Mouse (Mus musculus) granulocyte monocyte progenitor cell, adult 5-6 weeks (primary cell): Measurements from ENCODE around the gene Rhbg. TPM values are rescaled to one million over a fixed set of nuclear protein-coding genes. Genes with fewer than 3 reads are reported as not detected.
"Not testable (repeated sequence)": the region's sequence is repeated elsewhere in the genome, so short reads cannot be mapped to it uniquely, and the experiment has no call there.

Experiments
- ATAC-seq: replicated peaks from 2 replicates; pipeline ENCODE4 v1.8.0; 2016; ENCODE audit warnings: mild to moderate bottlenecking, moderate TSS enrichment, inconsistent platforms; ENCODE audit not compliant: poor library complexity, severe bottlenecking
- total RNA-seq, 2 experiments: library from RNA; stranded (forward) in 1 of 2; stranded (reverse) in 1 of 2; fragments of 200-712, 200-1000 nt in 1 of 2; fragments of >200 nt in 1 of 2; fragmentation: Nextera tagmentation in 1 of 2; gene quantifications; 2 replicates each; pipeline ENCODE4 v1.2.3; 2014 to 2017

Gene Rhbg
- not detected in 2 replicates for total RNA-seq (2014; fragmentation: Nextera tagmentation)
- total RNA-seq (2017) = not detected in 2 replicates

DNA sequence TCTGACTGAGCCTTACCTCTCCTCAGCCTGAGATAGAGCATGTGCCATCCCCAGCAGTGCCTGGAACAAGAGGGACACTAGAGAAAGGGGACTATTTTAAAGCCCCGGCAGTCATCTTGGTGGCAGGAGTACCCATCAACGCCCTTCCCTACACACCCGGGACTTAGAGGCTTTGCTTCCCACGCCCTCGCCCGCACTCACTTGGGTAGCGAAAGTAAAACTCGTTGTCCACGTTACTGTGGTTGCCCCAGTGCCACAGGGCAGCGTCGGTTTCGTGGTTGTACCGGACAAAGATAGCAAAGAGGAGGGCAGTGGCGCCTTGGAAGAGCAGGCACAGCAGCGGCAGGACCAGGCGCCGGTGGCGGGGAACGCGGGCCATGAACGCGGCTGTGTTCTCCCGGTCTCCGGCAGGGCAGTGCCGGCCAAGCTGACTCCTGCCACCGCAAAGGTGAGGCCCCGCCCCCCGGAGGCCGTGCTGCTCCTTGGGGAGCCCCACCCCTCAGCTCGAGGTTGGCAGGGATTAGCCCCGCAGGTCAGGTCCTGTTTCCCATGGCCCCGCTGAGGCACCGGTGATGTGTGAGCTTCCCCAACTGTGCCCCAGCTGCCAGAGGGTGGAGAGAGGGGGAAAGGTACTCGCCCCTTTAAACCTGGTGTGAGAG is at the start of gene Rhbg:
Gene Rhbg (minus strand): TSS at position 442 of the 659 bp plus-strand sequence.
- peak; percentile 64 for ATAC-seq

DNA sequence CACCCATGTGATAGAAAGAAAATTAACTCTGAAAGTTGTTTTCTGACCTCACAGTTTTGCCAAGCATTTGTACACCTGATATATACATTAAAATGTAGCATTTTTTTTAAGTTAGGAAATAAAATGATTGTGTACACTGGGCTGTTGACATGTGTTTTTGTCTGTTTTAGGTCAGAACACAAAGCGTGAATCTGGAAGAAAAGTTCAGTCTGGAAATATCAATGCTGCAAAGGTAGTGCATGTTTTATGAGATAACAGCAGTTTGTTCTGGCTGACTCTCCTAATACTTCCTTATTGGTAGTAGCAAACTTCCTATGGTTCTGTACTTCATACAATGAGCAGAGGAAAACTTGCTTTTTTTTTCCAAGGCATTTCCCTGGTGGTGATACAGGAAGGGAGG is 44.7 kb upstream of the Rhbg start:
- ATAC-seq = no peak

DNA sequence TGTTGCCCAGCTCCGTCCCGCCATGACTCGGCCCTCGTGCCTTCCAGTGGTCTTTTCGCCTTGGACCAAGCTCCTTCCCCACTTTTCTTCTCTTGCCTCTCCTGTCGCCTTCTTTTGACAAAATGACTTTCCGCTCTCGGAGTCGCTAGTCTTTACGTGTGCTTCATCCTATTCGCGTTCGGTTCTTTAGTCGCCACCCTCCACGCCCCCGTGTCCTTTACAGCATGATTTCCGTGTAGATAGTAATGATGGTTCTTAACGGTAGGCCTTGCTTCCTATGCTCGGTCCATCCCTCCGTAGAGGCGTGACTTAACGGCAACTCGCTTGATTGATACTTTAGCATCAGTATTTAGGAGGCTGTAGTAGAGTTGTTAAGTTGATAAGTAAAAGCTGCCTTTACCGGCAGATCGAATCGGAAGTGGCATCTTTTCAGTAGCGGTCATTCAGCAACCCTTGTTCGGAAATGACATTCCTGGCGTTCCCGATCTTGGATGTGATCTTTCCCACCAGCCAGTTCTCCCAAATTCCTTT is 42.9 kb upstream of the Rhbg start:
- peak; percentile 13 for ATAC-seq

DNA sequence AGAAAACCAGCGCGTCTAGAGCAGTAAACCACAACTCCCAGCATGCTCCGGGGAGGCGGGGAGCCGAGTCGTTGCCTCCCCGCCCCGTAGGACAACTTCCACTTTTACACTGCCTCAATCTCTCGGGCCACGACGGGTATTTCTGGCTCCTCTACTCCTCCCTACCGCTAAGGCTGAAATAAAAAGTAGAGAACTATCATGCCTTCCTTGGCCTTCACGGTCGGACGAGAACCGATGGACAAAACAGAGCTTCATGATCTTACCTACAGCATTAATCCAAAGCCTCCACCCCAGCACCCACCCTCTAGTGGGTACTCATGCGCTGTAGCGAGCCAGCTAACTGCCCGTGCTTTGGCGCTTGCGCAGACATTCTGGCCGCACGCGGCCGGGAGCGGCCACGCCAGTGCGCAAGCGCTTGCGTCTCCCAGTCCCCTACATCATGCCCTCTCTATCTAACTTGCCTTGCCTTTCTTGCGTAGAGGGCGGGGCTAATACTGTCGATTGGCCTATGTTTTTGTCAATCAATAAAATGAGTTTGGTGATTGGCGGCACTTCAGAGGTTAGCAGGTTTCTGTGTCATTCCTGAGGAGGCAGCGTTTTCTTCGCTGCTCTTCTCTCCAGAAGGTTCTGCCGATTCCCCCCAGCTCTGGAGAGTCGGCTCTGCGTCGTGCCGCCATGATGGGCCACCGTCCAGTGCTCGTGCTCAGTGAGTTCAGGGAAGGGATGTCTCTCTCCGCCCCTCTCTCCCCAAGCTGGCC is 42.2 kb upstream of the Rhbg start, which contains the start of the genes Tsacc and Cct3:
Gene Tsacc (minus strand): TSS at position 439 of the 758 bp plus-strand sequence.
Gene Cct3 (plus strand): TSS at position 556 of the 758 bp plus-strand sequence.
- peak; percentile 85 for ATAC-seq

DNA sequence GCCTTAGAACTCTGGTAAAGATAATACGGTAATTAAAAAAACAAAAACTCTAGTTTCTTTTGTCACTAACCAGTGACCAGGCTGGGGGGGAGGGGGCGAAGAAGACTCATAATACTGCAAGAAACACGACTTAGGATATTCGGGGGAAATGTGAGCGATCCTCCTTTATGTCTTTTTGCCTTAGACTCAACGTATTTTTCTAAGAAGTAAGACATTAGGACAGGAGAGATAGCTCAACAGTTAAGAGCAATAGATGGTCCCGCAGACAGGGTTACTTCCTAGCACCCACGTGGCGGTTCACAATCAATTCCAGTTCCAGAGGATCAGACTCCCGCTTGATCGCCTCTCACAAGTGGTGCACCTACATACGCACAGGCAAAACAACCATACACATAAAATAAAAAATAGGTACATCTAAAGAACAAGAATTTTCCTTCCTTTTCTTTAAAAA is 41.6 kb upstream of the Rhbg start:
- no peak for ATAC-seq

DNA sequence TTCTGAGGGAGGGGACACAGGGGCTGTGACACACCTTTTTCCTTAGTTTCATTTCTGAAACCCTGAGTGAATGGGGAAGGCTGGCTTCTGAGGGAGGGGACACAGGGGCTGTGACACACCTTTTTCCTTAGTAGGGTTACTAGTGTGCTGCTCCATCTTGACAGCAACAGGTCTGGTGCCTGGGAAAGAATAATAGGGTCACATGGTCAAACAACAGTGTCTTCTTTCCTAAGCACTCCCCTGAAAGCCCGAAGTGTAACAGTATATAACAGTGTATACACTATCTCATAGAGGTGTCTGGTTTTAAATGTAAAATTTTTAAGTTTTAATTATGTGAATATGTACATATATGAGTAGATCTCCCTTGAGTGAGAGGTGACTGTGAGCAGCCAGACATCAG is 40.8 kb upstream of the Rhbg start:
- ATAC-seq = peak; percentile 5; the same call in 1 of the 2 replicates

DNA sequence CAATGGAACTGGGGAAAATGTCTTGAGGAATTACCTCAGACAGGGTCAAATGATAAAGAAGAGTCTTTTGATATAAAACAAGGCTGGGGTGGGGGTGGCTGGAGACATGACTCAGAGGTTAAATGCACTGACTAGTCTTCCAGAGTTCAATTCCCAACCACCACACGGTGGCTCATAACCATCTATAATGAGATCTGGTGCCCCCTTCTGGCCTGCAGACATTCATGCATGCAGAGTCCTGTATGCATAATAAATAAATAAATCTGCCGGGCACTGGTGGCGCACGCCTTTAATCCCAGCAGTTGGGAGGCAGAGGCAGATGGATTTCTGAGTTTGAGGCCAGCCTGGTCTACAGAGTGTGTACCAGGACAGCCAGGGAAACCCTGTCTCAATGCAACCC is 37.5 kb upstream of the Rhbg start:
- ATAC-seq = no peak

DNA sequence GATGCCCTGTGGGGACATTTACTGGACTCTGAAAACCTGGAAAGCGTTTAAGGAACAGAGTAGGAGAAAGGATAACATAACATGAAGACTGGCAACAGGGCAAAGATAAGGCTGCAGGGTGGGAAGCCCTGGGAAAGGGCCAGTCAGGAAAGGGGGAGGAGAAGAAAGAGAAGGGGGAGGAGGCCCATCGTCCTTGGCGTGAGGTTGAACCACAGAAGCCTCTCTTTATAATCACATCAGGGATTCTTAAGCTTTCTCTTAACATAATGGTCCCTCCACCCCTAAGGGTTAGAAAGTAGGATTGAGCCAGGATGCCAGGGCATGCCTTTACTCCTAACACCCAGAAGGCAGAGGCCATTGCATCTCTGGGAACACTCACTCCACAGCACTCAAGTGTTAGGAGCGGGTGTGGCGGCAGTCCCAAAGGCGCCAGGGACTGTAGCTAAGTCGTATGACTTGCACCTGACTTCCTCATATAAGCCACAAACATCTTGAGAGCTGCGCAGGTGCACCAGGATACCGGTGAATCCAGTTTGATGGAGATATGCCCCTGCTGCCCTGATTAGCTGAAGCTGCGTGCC is 33.7 kb upstream of the Rhbg start:
- ATAC-seq = not testable (repeated sequence)

DNA sequence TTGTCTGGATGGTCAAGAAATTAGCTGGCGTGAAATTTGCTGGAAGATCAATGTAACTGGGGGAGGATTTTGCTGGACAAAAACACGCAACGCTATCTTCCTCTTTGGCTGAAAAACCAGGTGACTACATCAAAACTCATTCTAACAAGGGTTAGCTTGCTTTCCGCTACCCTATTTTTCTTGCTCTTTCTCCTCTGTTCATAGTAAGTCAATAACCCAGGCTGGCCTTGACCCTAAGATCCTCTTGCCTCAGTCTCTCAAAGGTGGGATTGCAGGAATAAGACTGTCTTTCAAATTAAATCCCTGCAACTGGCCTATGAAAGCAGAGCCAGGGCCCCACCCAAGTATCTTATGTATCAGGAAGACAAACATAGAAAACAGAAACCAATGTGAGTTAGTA is 32.6 kb upstream of the Rhbg start, which contains the start of gene Gm38392:
Gene Gm38392 (minus strand): TSS at position 101 of the 400 bp plus-strand sequence.
- no peak for ATAC-seq

DNA sequence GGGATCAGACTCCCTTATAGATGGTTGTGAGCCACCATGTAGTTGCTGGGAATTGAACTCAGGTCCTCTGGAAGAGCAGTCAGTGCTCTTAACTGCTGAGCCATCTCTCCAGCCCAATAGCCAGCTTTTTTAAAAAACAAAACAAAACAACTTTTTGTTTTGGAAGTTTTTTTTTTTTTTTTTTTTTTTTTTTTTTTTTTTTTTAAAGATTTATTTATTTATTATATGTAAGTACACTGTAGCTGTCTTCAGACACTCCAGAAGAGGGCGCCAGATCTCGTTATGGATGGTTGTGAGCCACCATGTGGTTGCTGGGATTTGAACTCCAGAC is 31.0 kb upstream of the Rhbg start:
- ATAC-seq = not testable (repeated sequence)

DNA sequence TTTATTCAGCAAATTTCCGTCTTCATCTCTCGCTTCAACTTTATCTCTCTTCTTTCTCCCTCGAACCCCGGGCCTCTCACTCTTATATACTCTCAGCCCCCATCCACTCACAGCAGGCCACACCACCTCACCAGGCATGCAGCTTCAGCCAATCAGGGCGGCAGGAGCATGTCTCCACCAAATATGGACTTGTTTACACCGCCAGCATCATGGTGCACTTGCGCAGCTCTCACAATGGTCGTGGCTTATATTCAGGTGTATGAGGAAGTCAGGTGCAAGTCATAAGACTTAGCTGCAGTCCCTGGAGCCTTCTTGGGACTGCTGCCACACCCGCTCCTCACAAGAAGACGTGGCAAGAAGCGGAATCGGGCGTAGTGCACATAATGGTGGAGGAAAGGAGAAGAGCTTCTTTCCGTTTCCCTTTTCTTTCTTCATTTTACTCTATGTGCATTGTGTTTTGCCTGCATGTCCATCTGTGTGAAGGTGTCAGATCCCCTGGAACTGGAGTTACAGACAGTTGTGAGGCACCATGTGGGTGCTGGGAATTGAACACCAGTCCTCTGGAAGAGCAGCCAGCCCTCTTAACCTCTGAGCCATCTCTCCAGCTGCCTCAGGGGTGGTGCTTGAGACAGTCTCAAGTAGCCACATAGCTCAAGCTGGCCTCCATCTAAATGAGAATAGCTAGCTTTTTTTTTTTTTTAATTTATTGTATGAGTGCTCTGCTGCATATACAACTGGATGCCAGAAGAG is 30.5 kb upstream of the Rhbg start:
- ATAC-seq = not testable (repeated sequence)

DNA sequence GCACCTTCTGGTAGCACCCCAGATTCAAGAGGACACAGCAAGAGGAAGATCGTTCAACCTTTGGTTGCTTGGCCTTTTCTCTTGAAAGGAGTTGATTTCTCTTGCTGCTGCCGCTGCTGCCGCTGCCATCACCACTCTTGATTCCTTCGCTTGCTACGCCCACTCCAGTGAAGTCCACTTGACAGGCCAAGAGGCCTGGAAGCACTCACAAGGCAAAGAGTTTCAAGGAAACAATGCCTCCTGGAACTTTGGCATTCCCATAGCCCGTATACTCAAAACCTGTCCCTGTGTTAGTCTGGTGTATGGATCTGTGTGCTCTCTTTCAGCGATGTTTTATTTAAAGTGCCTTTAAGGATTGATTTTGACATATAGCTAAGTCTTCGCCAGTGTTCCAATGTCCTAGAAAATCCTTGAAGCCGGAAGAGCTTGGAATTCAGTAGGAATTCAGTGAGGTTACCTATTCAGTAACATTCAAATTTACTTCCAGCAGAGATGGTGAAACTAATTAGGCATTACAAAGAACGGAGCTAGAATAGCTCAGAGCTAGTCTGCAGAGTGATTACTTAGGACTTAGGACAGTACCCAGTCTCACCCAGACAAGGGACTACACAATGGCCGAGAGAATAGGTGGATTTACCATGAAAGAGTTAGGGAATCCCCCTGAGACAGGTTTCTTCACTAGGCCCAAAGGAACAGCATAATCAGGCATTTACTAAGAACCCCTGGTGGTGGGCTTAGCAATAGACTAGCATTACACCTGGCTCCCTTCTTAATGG is 26.8 kb upstream of the Rhbg start:
- ATAC-seq = not testable (repeated sequence)

DNA sequence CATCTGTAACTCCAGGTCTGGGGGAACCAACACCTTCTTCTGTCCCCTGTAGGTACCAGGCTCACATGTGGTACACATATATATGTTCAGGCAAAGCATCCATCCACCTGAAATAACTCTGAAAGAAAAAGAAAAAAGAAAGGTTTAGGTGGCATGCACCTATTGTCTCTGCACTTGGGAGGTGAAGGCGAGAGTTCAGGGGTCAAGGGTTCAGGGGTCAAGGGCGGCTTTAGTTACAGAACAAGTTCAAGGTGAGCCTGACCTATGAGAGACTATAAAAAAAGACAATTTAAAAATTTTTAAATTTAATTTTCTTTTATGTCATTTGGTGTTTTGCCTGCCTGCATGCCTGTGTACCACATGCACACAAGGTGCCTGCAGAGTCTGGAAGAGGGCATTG is 25.5 kb upstream of the Rhbg start:
- no peak for ATAC-seq

DNA sequence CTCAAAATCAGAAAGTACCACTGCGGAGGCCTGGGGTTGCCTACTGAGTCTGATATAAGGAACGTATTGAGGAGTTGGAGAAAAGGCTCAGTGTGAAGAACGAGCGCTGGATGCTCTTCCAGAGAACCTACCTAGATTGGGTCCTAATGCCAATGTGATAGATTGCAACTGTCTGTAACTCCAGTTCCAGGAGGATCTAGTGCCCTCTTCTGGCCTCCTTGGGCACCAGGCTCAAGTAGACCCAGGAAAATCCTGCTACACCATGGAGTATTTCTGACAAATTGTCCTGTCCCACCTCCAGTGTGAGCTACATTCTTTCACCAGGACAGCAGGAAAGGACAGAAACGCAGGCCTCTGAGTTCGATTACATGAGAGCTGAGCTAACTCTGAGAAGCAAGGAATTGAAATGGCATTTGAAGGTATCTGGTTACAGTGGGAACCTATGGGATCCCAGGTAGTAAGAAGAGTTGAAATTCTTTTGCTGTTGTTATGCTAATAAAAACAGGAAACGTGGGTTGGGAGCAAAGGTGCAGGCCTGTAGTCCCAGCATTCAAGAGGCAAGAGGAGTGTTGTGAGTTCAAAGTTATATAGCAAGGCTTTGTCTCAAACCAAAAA is 22.1 kb upstream of the Rhbg start:
- ATAC-seq = no peak

DNA sequence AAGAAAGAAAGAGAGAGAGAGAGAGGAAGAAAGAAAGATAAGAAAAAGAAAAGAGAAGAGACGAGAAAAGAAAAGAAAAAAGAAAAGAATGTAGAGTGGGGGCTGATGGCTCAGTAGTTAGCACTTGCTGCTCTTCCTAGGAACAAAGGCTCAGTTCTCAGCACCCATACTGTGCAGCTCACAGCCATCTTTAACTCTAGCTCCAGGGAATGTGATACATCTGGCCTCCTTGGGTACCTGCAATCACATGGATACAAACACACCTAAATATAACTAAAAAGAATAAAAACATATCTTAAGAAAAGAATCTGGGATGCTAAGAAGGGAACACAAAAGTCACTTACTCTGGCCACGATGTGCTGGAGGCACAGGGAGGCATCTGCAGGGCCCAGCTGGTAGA is 21.6 kb upstream of the Rhbg start:
- no peak for ATAC-seq

DNA sequence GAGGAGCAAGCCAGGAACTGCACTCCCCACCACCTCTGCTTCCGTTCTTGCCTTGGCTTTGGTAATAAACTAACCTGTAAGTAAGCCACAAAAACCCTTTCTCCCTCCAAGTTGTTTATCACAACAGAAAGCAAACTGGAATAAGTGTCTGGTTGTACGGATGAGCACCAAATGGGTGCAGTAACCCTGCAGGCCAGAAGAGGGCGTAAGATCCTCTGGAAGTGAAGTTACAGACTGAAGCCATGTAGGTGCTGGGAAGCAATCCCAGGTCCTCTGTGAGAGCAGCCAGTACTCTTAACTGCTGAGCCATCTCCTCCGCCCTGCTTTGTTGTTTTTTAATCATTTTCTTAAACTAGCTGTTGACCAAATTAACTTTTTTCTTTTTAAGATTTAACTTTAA is 19.5 kb upstream of the Rhbg start:
- ATAC-seq = no peak

DNA sequence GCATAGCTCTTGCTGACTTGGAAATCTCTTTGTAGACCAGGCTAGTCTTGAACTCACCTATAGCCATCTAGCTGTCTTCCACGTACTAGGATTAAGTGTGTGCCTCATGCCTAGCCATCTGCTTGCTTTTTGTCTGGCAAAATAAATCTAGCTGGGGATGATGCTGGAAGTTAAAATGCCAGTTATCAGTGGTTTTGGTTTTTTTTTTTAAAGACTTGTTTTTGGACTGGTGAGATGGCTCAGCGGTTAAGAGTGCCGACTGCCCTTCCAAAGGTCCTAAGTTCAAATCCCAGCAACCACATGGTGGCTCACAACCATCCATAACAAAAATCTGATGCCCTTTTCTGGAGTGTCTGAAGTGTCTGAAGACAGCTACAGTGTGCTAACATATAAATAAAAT is 17.4 kb upstream of the Rhbg start:
- no peak for ATAC-seq

DNA sequence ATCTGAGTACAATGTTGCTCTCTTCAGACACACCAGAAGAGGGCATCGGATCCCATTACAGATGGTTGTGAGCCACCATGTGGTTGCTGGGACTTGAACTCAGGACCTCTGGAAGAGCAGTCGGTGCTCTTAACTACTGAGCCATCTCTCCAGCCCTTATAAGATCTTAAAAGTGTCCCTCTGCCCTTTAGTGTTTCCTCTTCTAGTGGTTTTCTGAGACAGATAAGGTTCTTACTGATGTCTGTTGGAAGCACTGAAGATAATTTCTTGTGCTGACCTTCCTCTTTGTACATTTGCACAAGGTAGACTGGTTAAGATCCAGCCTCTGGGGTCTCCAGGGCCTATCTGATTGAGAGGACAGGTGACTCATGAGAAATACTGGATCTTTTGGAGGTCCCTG is 16.8 kb upstream of the Rhbg start:
- not testable (repeated sequence) for ATAC-seq

DNA sequence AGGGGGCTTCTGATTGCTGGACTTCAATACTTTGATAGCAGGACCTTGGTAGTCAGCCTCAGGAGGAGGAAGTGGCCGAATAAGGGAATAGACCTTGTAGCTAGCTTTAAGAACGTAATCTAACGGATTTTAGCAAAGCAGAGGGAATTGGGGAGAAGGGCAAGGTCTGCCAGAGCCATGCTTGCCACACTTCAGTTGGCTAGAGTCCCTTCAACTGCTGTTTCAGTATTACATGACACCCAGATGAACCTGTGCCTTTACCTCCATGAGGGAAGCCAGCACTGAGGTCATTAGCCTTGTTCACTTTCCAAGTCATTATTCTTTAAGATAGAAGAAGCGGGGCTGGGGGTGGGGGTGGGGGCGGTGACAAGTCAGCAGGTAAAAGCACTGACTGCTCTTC is 14.5 kb upstream of the Rhbg start:
- ATAC-seq = no peak
